8 mouse cellular contexts compared by ENCODE assay signal in the genomic region with DNA sequence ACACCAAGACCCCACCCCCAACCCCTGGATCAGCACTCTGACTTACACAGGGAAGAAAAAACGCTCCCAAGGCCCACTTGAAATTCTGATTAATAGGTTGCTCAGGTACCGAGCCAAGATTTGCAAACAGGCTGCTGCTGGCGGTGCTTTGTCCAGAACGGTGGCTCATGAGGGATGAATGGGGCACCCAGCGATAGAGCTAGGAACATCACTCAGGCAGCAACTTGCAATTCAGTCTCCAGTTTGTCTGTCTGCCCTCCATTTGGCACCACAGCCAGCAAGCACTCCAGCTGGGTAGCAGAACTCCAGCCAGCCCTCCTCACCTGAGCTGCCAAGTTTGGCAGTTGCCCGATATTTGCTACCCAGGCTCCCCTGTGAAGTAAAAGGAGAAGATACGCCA.
DNase-seq lines count a peak whose midpoint lies in the region; ATAC-seq and TF ChIP-seq lines count a peak whose summit lies in the region.
"Had no signal": no experiment of that assay in that cellular context is flagged by ENCODE, and none has a peak within 500 bp of the region (broad histone marks: within the 10 kb centered on the region; RNA-seq: fewer than 3 reads in every experiment).

No protein-coding gene starts in this region.

- no peaks in the 10 kb centered on the region for H3K27me3 ChIP-seq in intestine, postnatal 0 days (replicated peaks; ENCODE audit: control insufficient read depth, insufficient read depth, low read length)
- H3K27me3 ChIP-seq: lung, embryonic 15.5 days had no signal

- H3K36me3 ChIP-seq in intestine, postnatal 0 days (ENCODE audit: control insufficient read depth, insufficient read depth): no peaks in the 10 kb centered on the region
- H3K36me3 ChIP-seq: lung, embryonic 15.5 days had no signal

- H3K4me1 ChIP-seq in intestine, postnatal 0 days (replicated peaks; ENCODE audit: control insufficient read depth, insufficient read depth, low read length): no peaks in the 10 kb centered on the region

- H3K9ac ChIP-seq in intestine, postnatal 0 days (ENCODE audit: low read depth, low read length): no peak overlapping the region
- H3K9ac ChIP-seq: lung, embryonic 15.5 days had no signal

- H3K27ac ChIP-seq in intestine, postnatal 0 days (ENCODE audit: low read depth, low read length): no peak overlapping the region
- H3K27ac ChIP-seq: lung, embryonic 15.5 days had no signal

- H3K4me2 ChIP-seq in intestine, postnatal 0 days (replicated peaks; ENCODE audit: low read depth): no peak overlapping the region
- H3K4me2 ChIP-seq: lung, embryonic 15.5 days had no signal

- ATAC-seq in cerebellum, adult (ENCODE audit: insufficient number of reproducible peaks, low FRiP score, low TSS enrichment): peak; percentile 84
- ATAC-seq in intestine, postnatal 0 days: no peak

- no peak overlapping the region for H3K4me3 ChIP-seq in intestine, postnatal 0 days (ENCODE audit: low read depth, low read length)
- H3K4me3 ChIP-seq: lung, embryonic 15.5 days had no signal

- WGBS in intestine, postnatal 0 days: 72% methylated on average over 7 of the region's 7 CpGs

- no peak for TF ChIP-seq CTCF in intestine, postnatal 0 days (IDR thresholded peaks at IDR 0.05; ENCODE audit: low read depth)

- H3K9me3 ChIP-seq in intestine, postnatal 0 days (ENCODE audit: control insufficient read depth): no peaks in the 10 kb centered on the region
- H3K9me3 ChIP-seq: lung, embryonic 15.5 days had no signal

- peak; percentile 64 to 78 for DNase-seq in cerebellum, postnatal 10 days
- peak; percentile 13 for DNase-seq in gastrocnemius, postnatal 10 days
- DNase-seq in mesoderm, embryonic 11.5 days (ENCODE audit: low read depth, low spot score): peak; percentile 12
- no peak for DNase-seq in adrenal gland, adult 8-10 months
- no peak for DNase-seq in layer of hippocampus, adult 11-12 months (ENCODE audit: low spot score)

Comparison
In these comparisons a context has a peak if more than half of its experiments do, and no peak if none do; other contexts are left out.
1. DNase-seq: peak in cerebellum, postnatal 10 days (2 of 2), gastrocnemius, postnatal 10 days (single experiment) and mesoderm, embryonic 11.5 days (single experiment); none in adrenal gland, adult 8-10 months (single experiment) and layer of hippocampus, adult 11-12 months (single experiment).